Mouse (Mus musculus) common myeloid progenitor, adult 5-6 weeks (primary cell): ENCODE data around the gene App. TPM values are rescaled to one million over a fixed set of nuclear protein-coding genes. Genes with fewer than 3 reads are reported as not detected.
A peak's percentile ranks its signal among the peaks of the same experiment; 100 is the strongest.

Experiments used
- ATAC-seq: replicated peaks from 2 replicates; pipeline ENCODE4 v1.8.0; 2016; ENCODE audit warnings: low read depth, mild to moderate bottlenecking, moderate TSS enrichment, inconsistent platforms; ENCODE audit not compliant: poor library complexity, severe bottlenecking
- total RNA-seq: library from RNA; stranded (forward); fragments of 200-1000, 187-1606 nt; gene quantifications from 2 replicates; pipeline ENCODE4 v1.2.3, GENCODE M21; 2017

The App gene
- total RNA-seq, 1 experiment from 2014 or later, result 16.1 TPM

DNA sequence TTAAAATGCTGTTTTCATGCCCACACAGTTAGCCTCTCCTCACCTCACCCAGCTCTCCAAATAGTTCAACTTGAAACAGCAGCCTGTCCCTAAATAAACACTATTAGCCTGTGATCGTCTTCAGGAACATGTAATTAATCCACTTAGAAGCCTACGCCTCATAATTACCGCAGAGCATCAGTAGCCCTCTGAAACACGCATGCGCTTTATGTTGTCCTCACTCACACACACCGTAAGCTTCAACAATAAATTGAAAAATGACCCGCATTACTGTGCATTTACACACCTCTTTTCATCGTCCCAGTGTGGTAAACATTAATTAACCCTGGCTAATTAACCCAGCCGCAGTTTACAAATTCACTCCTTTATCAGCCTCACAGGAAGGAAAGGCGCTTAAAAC is 184.1 kb downstream of the App start:
- ATAC-seq, result no peak

DNA sequence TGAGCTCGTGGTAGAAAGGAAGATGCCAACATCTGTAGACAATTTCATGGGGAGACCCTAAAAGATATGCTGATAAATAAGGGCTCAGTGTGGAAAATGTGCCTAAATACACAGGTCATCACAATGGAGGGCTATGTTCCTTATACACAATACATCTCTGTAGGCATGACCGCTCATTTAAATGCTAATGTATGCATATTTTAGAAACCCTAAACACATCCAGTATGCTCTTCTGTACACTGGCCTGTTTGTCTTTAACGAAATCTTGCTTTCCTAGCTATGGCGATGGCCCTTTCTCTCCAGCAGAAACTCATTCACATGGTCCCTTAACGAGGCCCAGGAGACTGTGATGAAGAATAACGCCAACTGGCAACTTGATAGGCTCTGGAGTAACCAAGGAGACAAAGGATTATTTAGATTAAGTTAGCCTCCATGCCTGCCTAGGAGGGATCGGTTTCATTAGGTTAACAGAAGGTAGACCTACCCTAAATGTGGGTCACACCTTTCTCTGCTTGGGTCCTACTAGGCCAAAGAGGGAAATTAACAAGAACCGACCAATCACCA is 185.8 kb downstream of the App start:
- no peak for ATAC-seq

DNA sequence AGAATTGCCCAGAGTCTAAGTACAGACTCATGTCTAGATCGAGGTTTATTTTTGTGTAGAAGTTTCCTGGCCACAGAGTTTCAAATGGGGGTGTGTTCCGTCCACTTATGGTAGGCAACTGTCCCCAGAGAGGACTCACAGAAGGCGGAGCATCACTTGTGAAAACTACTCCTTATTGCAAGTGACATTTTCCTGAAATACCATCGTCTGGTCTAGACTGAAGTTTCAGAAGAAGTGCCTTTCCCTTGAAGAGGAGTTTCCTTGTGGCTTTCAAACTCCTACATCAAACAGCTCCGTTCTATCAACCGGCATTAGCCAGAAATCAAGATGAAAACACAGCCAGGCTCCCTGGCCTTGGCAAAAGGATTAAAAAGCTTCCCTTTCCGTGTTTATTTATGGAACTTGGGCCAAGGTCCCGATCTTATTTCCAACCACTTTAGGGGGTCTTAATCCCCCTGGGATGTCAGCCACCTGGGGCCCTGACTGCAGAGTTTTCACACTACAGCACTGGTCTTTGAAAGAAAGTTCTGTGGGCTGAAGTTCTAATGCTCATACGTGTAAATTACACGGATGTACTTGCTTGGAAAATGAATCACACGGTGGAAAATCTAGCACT is 187.4 kb downstream of the App start:
- no peak for ATAC-seq

DNA sequence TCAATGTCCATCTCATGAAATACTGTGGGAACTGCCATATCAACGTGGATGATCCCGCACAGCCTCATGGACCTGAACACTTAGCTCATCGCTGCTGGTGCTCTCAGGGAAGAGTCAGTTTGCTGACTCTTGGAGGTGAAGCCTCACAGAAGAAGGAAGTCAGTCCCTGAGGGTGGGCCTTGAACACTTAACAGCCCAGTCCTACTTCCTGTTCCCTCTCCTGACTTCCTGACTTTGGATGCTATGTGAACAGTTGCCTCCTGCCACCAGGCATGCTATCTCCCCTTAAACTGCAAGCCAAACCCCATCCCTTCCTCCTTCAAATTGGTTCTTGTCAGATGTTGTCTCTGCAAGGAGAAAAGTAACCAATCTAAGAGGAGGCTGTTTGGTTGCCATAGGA is 188.2 kb downstream of the App start:
- no peak for ATAC-seq

DNA sequence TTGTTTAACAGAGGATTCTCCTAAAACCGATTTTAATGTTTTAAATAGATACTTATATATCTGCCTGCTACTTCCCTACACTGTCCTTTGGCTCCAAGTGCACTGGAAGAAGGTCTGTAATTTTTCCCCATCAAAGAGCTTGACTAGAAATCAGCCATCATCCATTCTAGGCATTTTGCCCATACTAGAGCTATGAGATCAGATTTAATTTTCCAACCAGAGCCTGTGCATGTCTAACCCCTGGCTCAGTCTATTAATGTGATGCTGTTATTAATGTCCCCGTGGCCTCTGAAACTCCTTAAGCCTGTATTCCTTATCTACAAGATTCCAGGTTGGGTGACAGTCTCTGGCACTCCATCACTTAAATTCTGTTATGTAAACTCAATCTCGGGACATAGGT is 190.1 kb downstream of the App start:
- ATAC-seq, result no peak

DNA sequence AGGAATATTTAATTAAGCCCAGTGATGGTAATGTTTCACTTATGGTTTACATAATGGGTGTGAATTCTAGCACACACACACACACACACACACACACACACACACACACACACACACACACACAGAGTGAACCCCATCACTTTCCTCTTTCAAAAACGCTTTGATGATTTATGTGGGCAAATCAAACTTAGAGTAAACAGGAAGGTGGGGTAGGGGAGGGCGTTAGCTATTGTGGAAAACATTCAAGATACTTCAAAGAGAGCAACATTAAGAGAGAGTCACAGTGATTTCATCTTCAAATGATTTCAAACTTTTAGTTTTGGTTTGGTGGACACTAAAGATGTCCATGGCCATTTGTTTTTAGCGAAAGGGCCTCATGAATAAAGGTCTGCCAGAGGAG is 191.0 kb downstream of the App start:
- no peak for ATAC-seq

DNA sequence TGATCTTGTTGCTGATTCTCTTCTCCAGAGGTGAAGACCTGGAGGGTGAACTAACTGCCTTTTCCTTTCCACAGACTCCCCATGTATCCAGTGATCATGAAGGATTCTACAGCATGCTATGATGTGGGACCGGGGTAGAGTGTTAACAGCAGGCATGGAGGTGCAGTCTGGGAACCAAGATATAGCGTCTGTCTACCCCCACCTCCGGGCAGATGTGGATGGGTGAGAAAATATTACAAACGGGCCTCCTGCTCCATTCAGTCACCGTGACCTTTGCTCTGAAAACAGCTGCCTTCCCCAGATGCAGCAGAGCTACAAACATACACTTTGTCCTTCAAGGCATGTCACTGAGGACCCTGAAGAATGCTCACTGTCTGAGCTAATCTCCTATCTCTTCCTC is 195.0 kb downstream of the App start:
- ATAC-seq, result no peak

DNA sequence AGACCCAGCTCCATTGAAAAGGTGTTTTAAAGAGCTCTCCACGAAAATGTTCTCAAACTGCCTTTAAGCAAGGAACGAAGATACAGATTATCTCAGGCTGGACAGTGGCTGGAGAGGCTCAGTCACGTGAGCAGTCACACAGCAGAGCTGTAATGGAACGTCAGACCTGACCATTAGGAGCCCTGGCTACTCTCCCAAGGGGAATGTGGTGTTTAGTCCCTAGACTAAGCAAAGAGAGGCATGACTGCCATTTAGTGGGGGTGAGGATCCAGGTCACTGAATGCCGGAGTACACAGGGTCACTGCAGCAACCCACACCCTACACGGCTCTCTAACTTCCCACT is 199.4 kb downstream of the App start:
- no peak for ATAC-seq

DNA sequence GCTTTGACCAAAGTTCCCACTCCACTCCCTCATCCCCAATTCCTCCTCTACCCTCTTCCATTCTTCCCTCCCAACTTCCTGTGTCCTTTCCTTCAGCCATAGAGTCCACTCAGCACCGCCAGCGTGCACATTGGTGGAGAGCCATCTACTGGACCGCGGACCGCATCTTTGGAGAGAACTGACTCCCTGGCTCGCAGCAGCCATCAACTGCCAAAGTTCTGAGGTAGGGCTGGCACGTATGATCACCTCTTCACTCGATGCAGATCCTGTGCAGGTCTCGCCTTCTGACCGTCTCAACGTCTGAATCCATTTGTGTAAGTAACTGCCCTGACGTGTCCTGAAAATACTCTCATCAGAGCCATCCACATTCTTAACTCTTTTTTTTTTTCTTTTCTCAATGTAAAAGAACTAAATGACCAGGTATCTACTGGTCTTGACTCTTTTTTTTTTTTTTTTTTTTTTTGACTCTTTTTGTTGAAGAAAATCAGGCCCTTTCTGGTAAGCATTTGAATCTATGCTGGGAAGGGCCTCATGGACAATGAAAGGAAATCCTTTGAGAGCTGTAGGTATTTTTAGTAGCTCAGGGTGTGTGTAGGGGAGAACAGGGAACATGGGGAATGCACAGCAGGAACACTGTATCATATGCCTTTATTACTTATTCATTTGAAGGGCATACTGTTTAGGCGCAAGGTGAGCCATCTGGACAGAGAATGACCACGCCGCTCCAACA is 200.0 kb downstream of the App start:
- no peak for ATAC-seq

DNA sequence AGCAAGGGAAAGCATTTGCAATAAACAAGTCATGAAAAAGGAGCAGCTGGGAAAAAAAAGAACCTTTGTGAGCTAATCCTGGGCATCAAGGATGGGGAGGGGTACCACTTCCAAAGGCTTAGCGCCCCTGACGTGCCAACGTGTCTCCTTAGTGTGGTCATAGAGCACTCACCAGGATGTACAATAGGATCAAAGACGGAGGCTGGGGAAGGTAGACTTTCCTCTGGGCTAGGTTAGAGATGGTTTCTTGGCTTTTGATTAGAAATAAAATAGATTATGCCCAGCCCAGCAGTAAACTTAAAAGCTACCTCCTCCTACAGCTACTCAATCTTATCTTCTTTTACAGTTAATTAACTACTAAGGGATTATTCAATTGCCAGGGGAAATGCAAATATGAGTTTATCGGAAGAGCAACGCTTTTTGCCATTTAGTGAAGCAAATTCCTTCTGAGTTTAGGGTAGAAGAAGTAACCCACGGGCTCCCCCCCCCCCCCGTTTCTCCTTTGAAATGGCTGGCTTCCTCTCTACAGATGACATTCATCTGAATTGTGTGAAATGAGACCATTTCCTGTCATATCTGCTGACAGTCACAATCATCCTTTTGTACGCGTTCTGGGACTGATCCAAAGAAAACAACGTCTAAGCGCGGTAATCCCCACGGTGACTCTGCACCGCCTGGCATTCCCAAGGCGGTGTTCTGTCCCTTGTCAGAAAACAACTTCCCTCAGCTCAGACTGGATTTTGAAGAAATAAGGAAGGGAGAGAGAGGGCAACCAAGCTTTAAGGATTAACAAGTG is 201.8 kb downstream of the App start:
- no peak for ATAC-seq

DNA sequence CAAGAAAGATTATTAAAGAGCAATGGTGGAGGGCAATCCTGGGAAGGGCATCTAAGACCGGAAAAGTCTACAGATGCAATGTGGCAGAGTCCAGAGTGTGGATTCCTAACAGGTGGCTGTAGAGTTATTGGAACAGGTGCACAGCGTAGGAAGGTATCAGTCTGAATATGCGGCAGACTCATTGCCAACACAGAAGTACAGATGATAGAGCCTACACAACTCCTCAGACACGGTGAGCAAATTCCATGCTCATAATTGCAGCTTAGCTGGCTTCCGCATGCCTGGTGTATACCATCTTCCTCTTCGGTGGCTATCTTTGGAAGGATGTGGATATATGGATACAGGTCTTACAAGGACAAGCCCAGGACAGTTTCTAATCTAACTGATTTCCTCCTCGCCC is 204.5 kb downstream of the App start:
- ATAC-seq, result no peak

DNA sequence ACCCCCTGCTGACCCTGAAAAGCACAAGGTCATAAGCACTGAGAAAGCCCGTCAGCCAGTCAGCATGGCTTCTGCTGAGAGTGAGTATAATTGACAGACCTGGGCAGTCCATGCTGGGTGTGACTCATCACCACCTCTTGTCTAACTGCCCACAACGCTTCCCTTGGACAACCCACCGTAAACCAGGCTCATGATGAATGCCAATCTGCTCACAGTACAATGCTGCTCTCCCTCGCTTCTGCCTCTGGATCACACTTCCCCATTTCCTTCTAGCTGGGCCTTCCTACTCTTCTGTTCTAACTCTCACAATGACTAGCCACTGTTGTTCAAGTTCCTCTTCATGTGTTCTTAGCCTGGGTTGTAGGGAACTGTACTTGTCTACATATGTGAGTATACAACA is 206.6 kb downstream of the App start:
- ATAC-seq, result peak; percentile 99

DNA sequence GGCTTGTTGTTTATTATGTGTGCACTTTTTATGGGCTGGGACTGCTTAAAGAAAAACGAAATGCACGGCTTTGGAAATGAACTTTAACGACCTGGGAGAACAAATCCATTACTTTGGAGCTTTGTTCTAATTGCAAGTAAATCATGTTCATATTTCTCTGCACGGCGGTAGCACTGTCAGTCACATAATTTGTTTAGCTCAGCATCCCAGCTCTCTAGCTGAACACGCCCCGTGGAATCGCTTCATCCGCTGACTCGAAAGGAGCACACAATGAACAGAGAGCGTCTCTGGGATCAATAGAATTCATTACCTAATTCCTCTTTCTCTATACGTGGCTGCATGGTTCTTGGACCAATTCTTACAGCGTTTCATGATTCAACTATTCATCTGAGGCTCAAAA is 207.5 kb downstream of the App start:
- ATAC-seq, result no peak

DNA sequence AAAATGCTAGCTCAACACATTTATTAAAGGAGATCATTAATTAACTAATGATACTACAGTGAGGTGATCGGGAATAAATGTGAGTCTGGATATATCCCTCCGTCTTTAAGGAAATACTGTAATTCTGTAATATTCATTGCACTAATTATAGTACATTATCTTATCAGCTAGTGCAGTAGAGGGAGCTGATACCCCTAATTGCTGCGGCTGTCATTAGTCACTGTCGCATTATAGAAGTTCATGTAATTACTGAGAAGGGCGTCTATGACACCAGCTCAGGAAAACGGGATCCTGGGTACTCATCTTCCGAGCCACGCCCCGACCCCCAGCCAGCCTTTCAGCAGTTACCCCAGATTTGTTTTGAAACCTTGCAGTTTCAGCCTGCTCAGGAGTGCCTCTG is 209.6 kb downstream of the App start:
- no peak for ATAC-seq

DNA sequence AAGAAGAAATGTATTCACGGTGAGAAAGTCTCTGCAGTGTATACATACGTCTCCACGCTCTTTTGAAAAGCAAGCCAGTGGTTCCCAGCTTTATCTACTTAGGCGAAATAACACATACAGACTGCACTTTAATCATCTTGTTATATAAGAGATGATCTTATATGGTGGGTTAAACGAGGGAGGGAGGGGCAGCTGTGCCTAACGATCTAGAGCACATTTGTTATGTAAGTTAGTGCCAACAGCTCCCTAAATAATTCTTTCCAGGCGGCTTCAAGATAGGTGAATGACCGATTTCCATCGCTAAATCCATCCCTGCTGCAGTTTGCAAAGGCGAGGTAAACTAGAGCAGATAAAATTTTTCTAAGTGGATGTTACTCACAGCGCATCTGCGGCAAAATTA is 210.0 kb downstream of the App start:
- no peak for ATAC-seq

DNA sequence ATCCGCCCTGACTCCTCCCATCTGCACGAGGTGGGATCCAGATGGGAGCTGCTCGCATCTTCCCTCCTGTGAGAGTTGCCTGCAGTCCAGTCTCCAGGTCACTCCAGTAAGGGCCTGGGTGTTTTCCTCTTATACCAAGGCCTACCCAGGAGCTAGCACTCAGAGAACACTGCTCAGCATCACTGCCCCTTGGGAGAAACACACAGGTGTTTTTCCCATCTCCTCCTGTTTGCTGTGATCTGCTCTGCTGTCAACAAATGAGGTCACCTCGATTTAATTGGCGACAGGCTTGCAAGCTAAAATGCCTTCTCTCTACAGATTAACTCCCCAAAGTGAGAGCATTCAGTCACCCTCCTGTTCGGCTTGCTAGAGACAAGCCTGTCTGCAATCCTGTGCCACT is 216.3 kb downstream of the App start:
- no peak for ATAC-seq

DNA sequence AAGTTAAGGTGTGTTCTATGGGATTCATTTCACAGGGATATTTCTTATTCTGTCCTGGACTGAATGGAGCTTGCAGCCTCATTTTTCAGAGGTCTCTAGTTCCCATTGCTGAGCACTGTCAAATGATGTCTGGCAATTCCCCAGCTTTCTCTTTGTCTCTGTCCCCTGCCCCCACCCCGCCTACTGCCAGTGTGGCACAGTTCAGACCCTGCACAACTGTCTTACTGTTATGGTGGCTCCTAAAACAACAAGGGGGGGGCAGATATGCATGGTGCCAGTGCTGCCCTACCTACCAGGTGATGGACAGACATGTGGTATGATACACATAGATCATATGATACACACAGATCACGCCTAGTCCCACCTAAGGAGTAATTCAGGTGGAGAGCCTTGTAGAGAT is 216.9 kb downstream of the App start:
- no peak for ATAC-seq

DNA sequence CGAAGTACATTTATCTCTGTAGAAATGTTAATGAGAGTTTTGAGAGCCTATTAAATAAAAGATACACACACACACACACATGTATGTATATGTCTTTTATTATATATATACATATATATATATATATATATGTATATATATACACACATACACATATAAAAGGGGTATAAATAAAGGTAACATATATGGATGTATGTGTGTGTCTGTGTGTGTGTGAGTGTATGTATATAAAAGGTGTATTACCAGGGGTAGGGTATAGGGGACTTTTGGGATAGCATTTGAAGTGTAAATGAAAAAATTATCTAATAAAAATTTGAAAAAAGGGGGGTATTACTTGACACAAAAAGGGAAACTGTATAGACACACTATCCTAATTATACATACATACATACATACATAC is 217.7 kb downstream of the App start:
- ATAC-seq, result no peak

DNA sequence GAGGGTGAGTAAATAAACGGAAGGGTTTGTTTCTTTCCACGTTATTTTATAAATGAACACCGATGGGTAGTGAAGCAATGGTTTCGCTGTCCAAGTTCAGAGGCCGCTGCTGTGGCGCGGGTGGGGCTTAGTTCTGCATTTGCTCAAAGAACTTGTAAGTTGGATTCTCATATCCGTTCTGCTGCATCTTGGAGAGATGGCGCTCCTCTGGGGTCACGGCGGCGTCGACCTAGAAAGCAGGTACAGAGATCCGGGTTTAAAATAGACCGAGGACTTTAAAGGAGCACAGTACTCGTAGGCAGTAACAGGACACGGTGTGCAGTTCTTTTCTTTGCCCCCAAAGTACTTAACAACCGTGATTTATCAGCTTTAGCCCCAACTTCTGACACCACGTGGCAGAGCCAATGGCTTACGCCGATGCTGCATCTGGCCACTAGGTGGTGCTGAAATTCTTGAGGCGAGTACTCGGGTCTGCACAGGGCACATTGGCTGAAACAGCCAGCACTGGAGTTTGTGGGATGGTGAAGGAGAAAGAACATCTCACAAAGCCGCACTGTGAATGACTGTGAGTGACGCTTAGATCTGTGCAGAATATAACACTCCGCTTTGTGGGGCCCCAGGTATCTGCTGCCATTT is 218.2 kb downstream of the App start:
- ATAC-seq, result peak; percentile 98

DNA sequence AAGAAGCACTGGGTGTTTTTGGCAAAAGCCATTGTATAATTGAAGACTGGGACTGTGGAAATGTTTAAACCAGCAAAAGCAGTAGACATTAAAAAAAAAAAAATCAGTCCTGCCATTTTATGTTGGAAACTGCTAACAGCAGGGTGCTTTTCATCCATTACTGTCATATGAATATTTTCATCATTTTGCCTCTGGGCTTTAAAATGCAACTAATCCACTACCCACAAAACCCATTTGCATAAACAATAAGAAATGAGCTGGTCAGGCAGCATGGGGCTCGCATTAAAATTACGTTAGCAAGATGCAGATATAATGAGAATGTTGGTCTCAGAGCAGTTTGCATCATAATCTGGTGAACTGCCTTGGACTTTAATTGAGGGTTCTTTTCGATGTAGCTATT is 242.5 kb downstream of the App start:
- ATAC-seq, result no peak

DNA sequence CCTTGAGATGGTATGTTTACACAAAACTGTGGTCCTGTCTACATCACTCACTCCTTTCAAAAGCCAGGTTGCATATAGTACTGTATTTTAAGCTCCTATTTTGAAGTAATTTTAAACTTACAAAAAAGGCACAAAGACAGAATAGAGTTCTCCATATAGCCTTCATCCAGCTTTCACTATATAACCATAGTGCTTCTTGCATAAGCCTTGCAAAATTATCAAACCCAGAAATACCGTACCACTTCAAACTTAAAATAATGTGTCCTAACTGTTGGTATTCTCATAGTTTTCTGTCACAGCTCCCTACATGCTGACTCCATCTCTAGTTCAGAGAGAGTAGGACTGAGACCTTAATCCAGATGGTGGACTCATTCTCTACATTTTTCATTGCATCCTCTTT is 245.7 kb downstream of the App start:
- no peak for ATAC-seq
